Mouse (Mus musculus): ENCODE results near the gene 2700049A03Rik. TPM values are rescaled to one million over a fixed set of nuclear protein-coding genes. Genes with fewer than 3 reads are reported as not detected.
A peak's percentile ranks its signal among the peaks of the same experiment; 100 is the strongest.

Gene 2700049A03Rik
- polyA plus RNA-seq, 1 experiment from 2014 or later = 18.6 TPM

GRCm38 (mm10) chr12:71137686-71138085 is 1.0 kb downstream of the 2700049A03Rik start:
- Histone ChIP-seq H3K36me3 (peaks cover 35% of the 10 kb centered on the region), H3K4me2 (peak overlapping the region; percentile 84), H3K27ac (no peak overlapping the region), H3K9me3 (no peaks in the 10 kb centered on the region), H3K9ac (peak overlapping the region; percentile 72), H3K4me1 (peaks cover 27% of the 10 kb centered on the region), H3K27me3 (no peaks in the 10 kb centered on the region), H3K4me3 (peak overlapping the region; percentile 96)
- WGBS = 6% methylated on average over 11 of the region's 11 CpGs
- ATAC-seq (ENCODE audit: insufficient number of reproducible peaks, insufficient read depth, low FRiP score, low TSS enrichment, low read depth) = no peak

GRCm38 (mm10) chr12:71139258-71139828 is 2.7 kb downstream of the 2700049A03Rik start:
- Histone ChIP-seq H3K4me1 (peaks cover 27% of the 10 kb centered on the region), H3K9me3 (no peaks in the 10 kb centered on the region), H3K27me3 (no peaks in the 10 kb centered on the region), H3K4me2 (peak overlapping the region; percentile 84), H3K4me3 (0 out of 2 replicates have a peak overlapping the region, but pooled peaks have one; percentile 96), H3K9ac (no peak overlapping the region), H3K27ac (no peak overlapping the region), H3K36me3 (peaks cover 45% of the 10 kb centered on the region)
- no peak for ATAC-seq (ENCODE audit: insufficient number of reproducible peaks, insufficient read depth, low FRiP score, low TSS enrichment, low read depth)
- 77% methylated on average over 5 of the region's 5 CpGs for WGBS

- Histone ChIP-seq H3K9ac (no peak overlapping the region), H3K27ac (no peak overlapping the region), H3K4me1 (peaks cover 17% of the 10 kb centered on the region), H3K4me3 (no peak overlapping the region), H3K36me3 (peaks cover 62% of the 10 kb centered on the region), H3K4me2 (no peak overlapping the region), H3K27me3 (no peaks in the 10 kb centered on the region), H3K9me3 (no peaks in the 10 kb centered on the region)
- no peak for ATAC-seq (ENCODE audit: insufficient number of reproducible peaks, insufficient read depth, low FRiP score, low TSS enrichment, low read depth)
These were observed 4.5 kb downstream of the 2700049A03Rik start for GRCm38 (mm10) chr12:71141189-71141588.

- Histone ChIP-seq H3K36me3 (peaks cover 73% of the 10 kb centered on the region), H3K27ac (no peak overlapping the region), H3K4me3 (no peak overlapping the region), H3K9ac (no peak overlapping the region), H3K4me2 (no peak overlapping the region), H3K27me3 (no peaks in the 10 kb centered on the region), H3K4me1 (no peaks in the 10 kb centered on the region), H3K9me3 (no peaks in the 10 kb centered on the region)
- 83% methylated on average over 3 of the region's 3 CpGs for WGBS
- ATAC-seq (ENCODE audit: insufficient number of reproducible peaks, insufficient read depth, low FRiP score, low TSS enrichment, low read depth) = no peak
These were observed 11.0 kb downstream of the 2700049A03Rik start for GRCm38 (mm10) chr12:71147641-71148040.

- H3K9ac ChIP-seq = no peak overlapping the region
- H3K27me3 ChIP-seq = no peaks in the 10 kb centered on the region
- WGBS = 94% methylated on average over 9 of the region's 9 CpGs
- H3K9me3 ChIP-seq = no peaks in the 10 kb centered on the region
- no peak for ATAC-seq (ENCODE audit: insufficient number of reproducible peaks, insufficient read depth, low FRiP score, low TSS enrichment, low read depth)
- no peaks in the 10 kb centered on the region for H3K4me1 ChIP-seq
- H3K36me3 ChIP-seq = peaks cover 72% of the 10 kb centered on the region
- H3K4me3 ChIP-seq = no peak overlapping the region
- H3K27ac ChIP-seq = no peak overlapping the region
- no peak overlapping the region for H3K4me2 ChIP-seq
These were observed 12.2 kb downstream of the 2700049A03Rik start for GRCm38 (mm10) chr12:71148801-71149200.

- Histone ChIP-seq H3K4me2 (no peak overlapping the region), H3K27ac (no peak overlapping the region), H3K36me3 (peaks cover 69% of the 10 kb centered on the region), H3K27me3 (no peaks in the 10 kb centered on the region), H3K9ac (no peak overlapping the region), H3K9me3 (no peaks in the 10 kb centered on the region), H3K4me3 (no peak overlapping the region), H3K4me1 (no peaks in the 10 kb centered on the region)
- 86% methylated on average over 6 of the region's 6 CpGs for WGBS
- no peak for ATAC-seq (ENCODE audit: insufficient number of reproducible peaks, insufficient read depth, low FRiP score, low TSS enrichment, low read depth)
These were observed 12.8 kb downstream of the 2700049A03Rik start for GRCm38 (mm10) chr12:71149456-71149855.

GRCm38 (mm10) chr12:71150167-71150566 is 13.5 kb downstream of the 2700049A03Rik start:
- Histone ChIP-seq H3K9ac (no peak overlapping the region), H3K4me1 (no peaks in the 10 kb centered on the region), H3K4me3 (no peak overlapping the region), H3K4me2 (no peak overlapping the region), H3K36me3 (peaks cover 68% of the 10 kb centered on the region), H3K9me3 (no peaks in the 10 kb centered on the region), H3K27ac (no peak overlapping the region), H3K27me3 (no peaks in the 10 kb centered on the region)
- WGBS = 92% methylated on average over 8 of the region's 8 CpGs
- ATAC-seq (ENCODE audit: insufficient number of reproducible peaks, insufficient read depth, low FRiP score, low TSS enrichment, low read depth) = no peak

GRCm38 (mm10) chr12:71154979-71155378 is 18.3 kb downstream of the 2700049A03Rik start:
- no peaks in the 10 kb centered on the region for H3K27me3 ChIP-seq
- ATAC-seq (ENCODE audit: insufficient number of reproducible peaks, insufficient read depth, low FRiP score, low TSS enrichment, low read depth) = no peak
- peaks cover 75% of the 10 kb centered on the region for H3K36me3 ChIP-seq
- no peak overlapping the region for H3K9ac ChIP-seq
- H3K4me3 ChIP-seq = no peak overlapping the region
- WGBS = 97% methylated on average over 6 of the region's 6 CpGs
- no peak overlapping the region for H3K27ac ChIP-seq
- H3K4me2 ChIP-seq = no peak overlapping the region
- H3K9me3 ChIP-seq = no peaks in the 10 kb centered on the region
- no peaks in the 10 kb centered on the region for H3K4me1 ChIP-seq

- 86% methylated on average over 6 of the region's 6 CpGs for WGBS
- Histone ChIP-seq H3K36me3 (peaks cover 80% of the 10 kb centered on the region), H3K27ac (no peak overlapping the region), H3K4me1 (no peaks in the 10 kb centered on the region), H3K27me3 (no peaks in the 10 kb centered on the region), H3K4me2 (no peak overlapping the region), H3K9me3 (no peaks in the 10 kb centered on the region), H3K9ac (no peak overlapping the region), H3K4me3 (no peak overlapping the region)
- no peak for ATAC-seq (ENCODE audit: insufficient number of reproducible peaks, insufficient read depth, low FRiP score, low TSS enrichment, low read depth)
These were observed 21.3 kb downstream of the 2700049A03Rik start for GRCm38 (mm10) chr12:71157974-71158373.

- Histone ChIP-seq H3K4me3 (no peak overlapping the region), H3K4me1 (no peaks in the 10 kb centered on the region), H3K9me3 (no peaks in the 10 kb centered on the region), H3K36me3 (peaks cover 75% of the 10 kb centered on the region), H3K9ac (no peak overlapping the region), H3K4me2 (no peak overlapping the region), H3K27me3 (no peaks in the 10 kb centered on the region), H3K27ac (no peak overlapping the region)
- WGBS = 92% methylated on average over 9 of the region's 9 CpGs
- ATAC-seq (ENCODE audit: insufficient number of reproducible peaks, insufficient read depth, low FRiP score, low TSS enrichment, low read depth) = no peak
These were observed 27.8 kb downstream of the 2700049A03Rik start for GRCm38 (mm10) chr12:71164410-71164809.

- no peak overlapping the region for H3K4me2 ChIP-seq
- peaks cover 56% of the 10 kb centered on the region for H3K36me3 ChIP-seq
- ATAC-seq (ENCODE audit: insufficient number of reproducible peaks, insufficient read depth, low FRiP score, low TSS enrichment, low read depth) = no peak
- H3K27ac ChIP-seq = no peak overlapping the region
- H3K9ac ChIP-seq = no peak overlapping the region
- H3K9me3 ChIP-seq = no peaks in the 10 kb centered on the region
- H3K4me3 ChIP-seq = no peak overlapping the region
- 88% methylated on average over 1 of the region's 1 CpGs for WGBS
- H3K27me3 ChIP-seq = no peaks in the 10 kb centered on the region
- no peaks in the 10 kb centered on the region for H3K4me1 ChIP-seq
These were observed 33.3 kb downstream of the 2700049A03Rik start for GRCm38 (mm10) chr12:71169911-71170310.

GRCm38 (mm10) chr12:71183736-71184135 is 47.1 kb downstream of the 2700049A03Rik start:
- 96% methylated on average over 3 of the region's 3 CpGs for WGBS

More at GRCm38 (mm10) chr12:71183736-71184135, 47.1 kb downstream of the 2700049A03Rik start:
- Histone ChIP-seq H3K27ac (no peak overlapping the region), H3K27me3 (no peaks in the 10 kb centered on the region), H3K9me3 (no peaks in the 10 kb centered on the region), H3K4me3 (no peak overlapping the region), H3K9ac (no peak overlapping the region), H3K36me3 (peaks cover 61% of the 10 kb centered on the region), H3K4me1 (no peaks in the 10 kb centered on the region), H3K4me2 (no peak overlapping the region)
- no peak for ATAC-seq (ENCODE audit: insufficient number of reproducible peaks, insufficient read depth, low FRiP score, low TSS enrichment, low read depth)

Measured in embryonic facial prominence, embryonic 13.5 days (tissue).